Mouse (Mus musculus) midbrain, embryonic 13.5 days (tissue): ENCODE measurements around the gene Mfsd4a. TPM values are rescaled to one million over a fixed set of nuclear protein-coding genes. Genes with fewer than 3 reads are reported as not detected.

Experiments used
- ATAC-seq: fragments of 200-750 bp; cut with Nextera tagmentation; 2 replicates; pipeline ENCODE4 v1.8.0; 2017; ENCODE audit warnings: mild to moderate bottlenecking, moderate TSS enrichment, moderate library complexity
- H3K27ac ChIP-seq: fragments of 300-500 bp; sonication (generic); 2 replicates; pipeline ENCODE4 v1.5.1; 2015; ENCODE audit warnings: inconsistent platforms, mild to moderate bottlenecking, moderate library complexity
- H3K27me3 ChIP-seq: fragments of 300-500 bp; sonication (generic); 2 replicates; pipeline ENCODE4 v1.6.1; 2015; ENCODE audit warnings: mild to moderate bottlenecking, inconsistent platforms
- H3K36me3 ChIP-seq: fragments of 300-500 bp; sonication (generic); 2 replicates; pipeline ENCODE4 v1.6.1; 2015; ENCODE audit warnings: mild to moderate bottlenecking, inconsistent platforms
- H3K4me1 ChIP-seq: fragments of 300-500 bp; sonication (generic); replicated peaks from 2 replicates; pipeline ENCODE4 v1.6.1; 2015; ENCODE audit warnings: inconsistent platforms
- H3K4me2 ChIP-seq: fragments of 300-500 bp; sonication (generic); replicated peaks from 2 replicates; pipeline ENCODE4 v1.6.1; 2015; ENCODE audit warnings: moderate library complexity, mild to moderate bottlenecking, inconsistent platforms
- H3K4me3 ChIP-seq: fragments of 300-500 bp; sonication (generic); replicated peaks from 2 replicates; pipeline ENCODE4 v1.5.1; 2015; ENCODE audit warnings: mild to moderate bottlenecking, inconsistent platforms
- H3K9ac ChIP-seq: fragments of 300-500 bp; sonication (generic); replicated peaks from 2 replicates; pipeline ENCODE4 v1.6.1; 2015; ENCODE audit warnings: mild to moderate bottlenecking, inconsistent platforms
- H3K9me3 ChIP-seq: fragments of 300-500 bp; sonication (generic); 2 replicates; pipeline ENCODE4 v1.6.1; 2016; ENCODE audit warnings: mild to moderate bottlenecking, inconsistent platforms
- WGBS: fragments of 180-500 bp; shearing (Covaris S2); methylation state at CpG from one replicate; pipeline ENCODE4 v1.1.7; 2015; 5-methylcytosine and 5-hydroxymethylcytosine counted together
- polyA plus RNA-seq: library from polyadenylated mRNA; unstranded; fragments of >200 nt; fragmentation: Nextera tagmentation; extraction: Ambion mirVana; gene quantifications from 2 replicates; pipeline ENCODE4 v1.2.1, GENCODE M21; 2015

The Mfsd4a gene
- polyA plus RNA-seq, 1 experiment from 2014 or later, result 8.0 TPM

DNA sequence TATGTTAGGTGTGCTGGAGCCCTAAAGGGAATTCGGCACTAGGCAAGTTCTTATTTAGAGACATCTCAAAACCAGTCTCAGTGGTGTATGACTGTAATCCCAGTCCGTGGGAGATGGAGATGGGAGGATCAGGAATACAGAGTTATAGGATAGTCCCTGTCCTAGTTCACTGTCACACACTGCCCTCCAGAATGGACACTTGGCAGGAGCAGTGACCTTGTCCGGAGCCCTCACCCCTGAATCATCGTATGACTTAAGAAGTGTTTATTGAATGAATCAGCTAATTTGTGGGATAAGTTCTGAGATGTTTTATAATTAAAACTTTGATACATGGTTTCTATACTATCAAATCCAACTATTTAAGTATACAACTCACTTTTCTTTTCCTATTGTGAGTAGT is 4.8 kb downstream of the Mfsd4a start:
- no peak overlapping the region for H3K4me2 ChIP-seq
- H3K27ac ChIP-seq, result no peak overlapping the region
- H3K4me3 ChIP-seq, result no peak overlapping the region
- H3K9ac ChIP-seq, result no peak overlapping the region
- no peaks in the 10 kb centered on the region for H3K9me3 ChIP-seq
- H3K4me1 ChIP-seq, result peaks cover 15% of the 10 kb centered on the region
- no peaks in the 10 kb centered on the region for H3K36me3 ChIP-seq
- ATAC-seq, result no peak
- peaks cover 33% of the 10 kb centered on the region for H3K27me3 ChIP-seq
- WGBS, result 86% methylated on average over 4 of the region's 4 CpGs

GRCm38 (mm10) chr1:132061750-132062541 is 5.9 kb downstream of the Mfsd4a start:
- 79% methylated on average over 6 of the region's 6 CpGs for WGBS
- no peak for ATAC-seq
- Histone ChIP-seq H3K27me3 (peaks cover 22% of the 10 kb centered on the region), H3K4me2 (no peak overlapping the region), H3K9ac (no peak overlapping the region), H3K27ac (no peak overlapping the region), H3K36me3 (no peaks in the 10 kb centered on the region), H3K9me3 (no peaks in the 10 kb centered on the region), H3K4me3 (no peak overlapping the region), H3K4me1 (peaks cover 4% of the 10 kb centered on the region; the same call in 1 of the 2 replicates)

DNA sequence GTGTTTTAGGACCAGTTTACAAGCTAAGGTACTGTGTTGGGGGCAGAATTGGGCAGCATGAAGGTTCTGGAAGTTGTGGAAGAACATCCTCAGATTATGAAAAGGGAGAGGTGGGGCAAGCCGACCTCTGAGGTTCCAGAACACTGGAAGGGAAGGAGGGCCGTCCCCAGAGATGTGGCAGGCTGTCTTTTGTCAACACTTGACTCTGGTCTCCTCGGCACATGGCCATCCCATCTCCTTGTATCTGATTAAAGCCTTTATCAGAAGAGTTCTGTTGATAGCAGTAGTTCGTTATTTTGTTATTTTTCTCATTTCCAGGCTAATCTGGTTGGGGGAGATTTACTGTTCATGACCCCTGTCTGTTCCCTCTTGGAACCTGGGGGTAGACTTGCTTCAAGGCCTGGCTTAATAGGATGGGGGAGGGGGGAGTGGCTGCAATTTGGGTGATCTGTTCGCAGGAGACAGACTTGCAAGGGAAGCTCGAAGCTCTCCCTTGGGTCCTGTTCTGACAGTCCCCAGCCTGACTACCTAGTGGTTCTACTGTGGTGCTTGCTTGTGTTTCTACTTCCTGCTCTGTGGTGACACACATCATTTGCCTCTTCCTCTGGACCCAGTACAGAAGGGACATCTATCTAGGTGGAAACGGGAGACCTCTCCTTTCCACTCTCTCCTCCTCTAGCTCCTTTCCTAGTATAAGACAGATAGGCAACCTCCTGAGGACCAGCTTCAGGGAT is 7.7 kb downstream of the Mfsd4a start:
- H3K27me3 ChIP-seq, result peaks cover 6% of the 10 kb centered on the region

DNA sequence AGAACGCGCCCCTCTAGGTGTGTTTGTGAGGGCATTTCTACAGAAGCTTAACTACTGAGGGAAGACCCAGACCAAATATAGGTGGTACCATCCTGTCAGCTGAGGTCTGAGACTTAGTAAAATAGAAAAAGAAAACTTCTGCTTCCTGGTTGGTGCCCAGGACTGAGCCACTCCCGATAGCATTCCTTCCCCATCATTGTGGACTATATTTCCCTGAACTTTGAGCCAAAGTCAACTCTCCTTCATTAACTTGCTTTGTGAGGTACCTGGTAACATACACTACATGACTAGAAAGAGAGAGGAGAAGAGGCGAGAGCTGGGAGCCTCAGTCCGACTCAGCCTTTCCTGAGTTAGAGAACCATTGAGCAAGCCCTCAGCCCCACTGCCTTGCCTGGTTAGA is 9.3 kb downstream of the Mfsd4a start:
- H3K9me3 ChIP-seq, result no peaks in the 10 kb centered on the region
- ATAC-seq, result no peak
- no peaks in the 10 kb centered on the region for H3K27me3 ChIP-seq
- no peak overlapping the region for H3K4me2 ChIP-seq
- H3K9ac ChIP-seq, result no peak overlapping the region
- H3K27ac ChIP-seq, result no peak overlapping the region
- H3K4me1 ChIP-seq, result no peaks in the 10 kb centered on the region
- no peaks in the 10 kb centered on the region for H3K36me3 ChIP-seq
- WGBS, result 94% methylated on average over 5 of the region's 5 CpGs
- H3K4me3 ChIP-seq, result no peak overlapping the region

More for the DNA sequence above, 7.7 kb downstream of the Mfsd4a start:
- ATAC-seq, result no peak
- no peak overlapping the region for H3K4me3 ChIP-seq
- H3K9ac ChIP-seq, result no peak overlapping the region
- H3K27ac ChIP-seq, result no peak overlapping the region
- WGBS, result 65% methylated on average over 7 of the region's 7 CpGs
- no peaks in the 10 kb centered on the region for H3K36me3 ChIP-seq
- peaks cover 4% of the 10 kb centered on the region; the same call in 1 of the 2 replicates for H3K4me1 ChIP-seq
- H3K9me3 ChIP-seq, result no peaks in the 10 kb centered on the region
- H3K4me2 ChIP-seq, result no peak overlapping the region

GRCm38 (mm10) chr1:132055054-132055664 is 12.7 kb downstream of the Mfsd4a start:
- Histone ChIP-seq H3K27ac (no peak overlapping the region), H3K36me3 (no peaks in the 10 kb centered on the region), H3K9ac (no peak overlapping the region), H3K4me1 (no peaks in the 10 kb centered on the region), H3K9me3 (no peaks in the 10 kb centered on the region), H3K4me2 (no peak overlapping the region), H3K4me3 (no peak overlapping the region), H3K27me3 (no peaks in the 10 kb centered on the region)
- WGBS, result 83% methylated on average over 7 of the region's 7 CpGs
- no peak for ATAC-seq

GRCm38 (mm10) chr1:132054387-132054786 is 13.5 kb downstream of the Mfsd4a start:
- ATAC-seq, result no peak
- WGBS, result 90% methylated on average over 3 of the region's 3 CpGs
- Histone ChIP-seq H3K9ac (no peak overlapping the region), H3K36me3 (no peaks in the 10 kb centered on the region), H3K4me1 (no peaks in the 10 kb centered on the region), H3K9me3 (no peaks in the 10 kb centered on the region), H3K4me3 (no peak overlapping the region), H3K27ac (no peak overlapping the region), H3K27me3 (no peaks in the 10 kb centered on the region), H3K4me2 (no peak overlapping the region)

DNA sequence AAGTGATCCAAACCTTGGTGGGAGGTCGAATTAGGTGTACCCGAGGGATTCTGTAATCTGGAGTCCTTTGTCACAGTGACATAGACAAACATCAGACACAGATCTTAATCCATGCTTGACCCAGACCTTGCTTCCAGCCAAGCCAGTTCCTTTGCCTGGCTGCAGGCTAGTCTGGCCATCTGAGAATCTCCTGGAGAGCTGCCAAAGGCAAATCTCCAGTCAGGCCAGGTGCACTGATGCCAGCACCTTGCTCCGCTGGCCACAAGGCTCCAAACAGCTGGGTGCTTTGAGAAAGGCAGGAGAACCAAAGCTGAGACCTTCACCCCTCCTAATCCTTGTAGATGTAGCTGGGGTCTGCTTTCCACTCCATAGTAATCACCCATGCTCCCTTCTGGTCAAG is 16.1 kb downstream of the Mfsd4a start:
- no peak overlapping the region for H3K4me3 ChIP-seq
- no peaks in the 10 kb centered on the region for H3K27me3 ChIP-seq
- ATAC-seq, result no peak
- no peak overlapping the region for H3K4me2 ChIP-seq
- WGBS, result 75% methylated on average over 3 of the region's 3 CpGs
- no peaks in the 10 kb centered on the region for H3K9me3 ChIP-seq
- H3K27ac ChIP-seq, result no peak overlapping the region
- H3K4me1 ChIP-seq, result no peaks in the 10 kb centered on the region
- H3K9ac ChIP-seq, result no peak overlapping the region
- no peaks in the 10 kb centered on the region for H3K36me3 ChIP-seq

GRCm38 (mm10) chr1:132046143-132046735 is 21.6 kb downstream of the Mfsd4a start:
- 27% methylated on average over 15 of the region's 15 CpGs for WGBS
- no peak overlapping the region for H3K27ac ChIP-seq
- H3K36me3 ChIP-seq, result no peaks in the 10 kb centered on the region
- ATAC-seq, result peak; percentile 79
- H3K27me3 ChIP-seq, result no peaks in the 10 kb centered on the region
- H3K4me3 ChIP-seq, result no peak overlapping the region
- H3K9ac ChIP-seq, result no peak overlapping the region
- H3K9me3 ChIP-seq, result no peaks in the 10 kb centered on the region
- no peaks in the 10 kb centered on the region for H3K4me1 ChIP-seq
- H3K4me2 ChIP-seq, result no peak overlapping the region

DNA sequence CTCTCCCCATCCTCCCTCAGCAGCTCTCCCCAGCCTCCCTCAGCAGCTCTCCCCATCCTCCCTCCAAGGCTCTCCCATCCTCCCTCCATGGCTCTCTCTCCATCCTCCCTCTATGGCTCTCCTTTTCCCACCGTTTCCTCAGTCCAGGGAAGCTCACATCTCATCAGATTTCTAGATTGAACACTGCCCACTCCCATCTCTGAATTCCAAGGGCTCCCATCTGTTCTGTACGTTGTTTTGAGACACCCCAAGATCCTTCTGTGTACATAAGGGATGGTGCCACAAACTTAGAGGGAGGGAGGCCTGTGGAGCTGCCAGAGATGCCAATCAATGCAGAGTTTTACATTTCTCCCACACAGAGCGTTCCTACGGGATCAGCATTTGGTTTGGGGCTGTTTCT is 24.1 kb downstream of the Mfsd4a start:
- no peak overlapping the region for H3K9ac ChIP-seq
- no peak overlapping the region for H3K4me3 ChIP-seq
- ATAC-seq, result no peak
- H3K27ac ChIP-seq, result no peak overlapping the region
- no peaks in the 10 kb centered on the region for H3K27me3 ChIP-seq
- no peaks in the 10 kb centered on the region for H3K9me3 ChIP-seq
- H3K36me3 ChIP-seq, result peaks cover 3% of the 10 kb centered on the region; the same call in 1 of the 2 replicates
- H3K4me2 ChIP-seq, result no peak overlapping the region
- no peaks in the 10 kb centered on the region for H3K4me1 ChIP-seq
- WGBS, result 73% methylated on average over 4 of the region's 4 CpGs

GRCm38 (mm10) chr1:132040201-132040621 is 27.7 kb downstream of the Mfsd4a start:
- Histone ChIP-seq H3K36me3 (peaks cover 8% of the 10 kb centered on the region), H3K27me3 (no peaks in the 10 kb centered on the region), H3K27ac (no peak overlapping the region), H3K4me1 (no peaks in the 10 kb centered on the region), H3K9me3 (no peaks in the 10 kb centered on the region), H3K4me3 (no peak overlapping the region), H3K9ac (no peak overlapping the region), H3K4me2 (no peak overlapping the region)
- ATAC-seq, result no peak
- WGBS, result 73% methylated on average over 9 of the region's 9 CpGs

GRCm38 (mm10) chr1:132038753-132039152 is 29.1 kb downstream of the Mfsd4a start:
- Histone ChIP-seq H3K4me2 (no peak overlapping the region), H3K4me3 (no peak overlapping the region), H3K36me3 (peaks cover 15% of the 10 kb centered on the region), H3K27ac (no peak overlapping the region), H3K27me3 (no peaks in the 10 kb centered on the region), H3K4me1 (no peaks in the 10 kb centered on the region), H3K9ac (no peak overlapping the region), H3K9me3 (no peaks in the 10 kb centered on the region)
- 83% methylated on average over 5 of the region's 5 CpGs for WGBS
- ATAC-seq, result no peak

- H3K27ac ChIP-seq, result no peak overlapping the region
- no peaks in the 10 kb centered on the region for H3K27me3 ChIP-seq
- no peak overlapping the region for H3K4me3 ChIP-seq
- H3K4me2 ChIP-seq, result no peak overlapping the region
- no peak overlapping the region for H3K9ac ChIP-seq
- ATAC-seq, result no peak
- H3K9me3 ChIP-seq, result no peaks in the 10 kb centered on the region
- H3K36me3 ChIP-seq, result peaks cover 25% of the 10 kb centered on the region
- no peaks in the 10 kb centered on the region for H3K4me1 ChIP-seq
- WGBS, result 82% methylated on average over 3 of the region's 3 CpGs
These were observed 30.1 kb downstream of the Mfsd4a start for GRCm38 (mm10) chr1:132037746-132038145.
